Mouse (Mus musculus): ENCODE measurements around the gene Gm960. TPM values are rescaled to one million over a fixed set of nuclear protein-coding genes. Genes with fewer than 3 reads are reported as not detected.

The Gm960 gene
- polyA plus RNA-seq, 1 experiment from 2014 or later, result 3.8 TPM

DNA sequence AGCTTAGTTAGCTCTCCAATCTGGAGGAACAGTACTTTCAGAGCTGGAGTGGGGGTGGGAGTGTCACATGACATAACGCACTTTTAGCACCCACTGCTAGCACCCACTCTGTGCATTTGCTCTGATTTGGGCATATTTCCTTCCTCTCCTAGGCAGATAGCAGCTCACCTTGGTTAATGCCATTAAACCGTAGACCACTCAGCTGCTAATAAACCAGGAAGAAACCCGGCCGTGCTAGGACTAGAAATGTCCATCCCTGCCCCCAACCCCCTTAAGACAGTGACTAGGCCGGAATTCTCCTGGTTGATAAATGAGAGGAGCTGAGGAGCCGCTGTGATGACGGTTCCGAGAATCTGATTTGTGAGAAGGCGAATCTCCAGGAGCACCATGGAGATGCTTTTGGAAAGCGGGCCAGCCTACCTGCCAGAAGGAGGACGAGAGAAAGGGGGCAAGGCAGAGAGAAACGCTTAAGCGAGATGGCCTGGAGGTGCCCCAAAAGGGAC, 12.7 kb upstream of the Gm960 start, which contains the start of gene Sptbn2:
Sptbn2 (plus strand) TSS at position 70 of the 503 bp plus-strand sequence.
- peak within 1 kb of the TSS; percentile 83 for H3K4me3 ChIP-seq (replicated peaks)
- peak; percentile 53 for ATAC-seq
- H3K27ac ChIP-seq, result peak within 1 kb of the TSS; percentile 97
- peak within 1 kb of the TSS; percentile 72 for H3K4me2 ChIP-seq (replicated peaks)
- H3K9me3 ChIP-seq, result no peaks in the 10 kb centered on the region
- H3K9ac ChIP-seq (replicated peaks), result peak within 1 kb of the TSS; percentile 96
- no peaks in the 10 kb centered on the region for H3K36me3 ChIP-seq
- no peaks in the 10 kb centered on the region for H3K27me3 ChIP-seq
- H3K4me1 ChIP-seq (replicated peaks), result peaks cover 40% of the 10 kb centered on the region
- 8% methylated on average over 13 of the region's 13 CpGs for WGBS

DNA sequence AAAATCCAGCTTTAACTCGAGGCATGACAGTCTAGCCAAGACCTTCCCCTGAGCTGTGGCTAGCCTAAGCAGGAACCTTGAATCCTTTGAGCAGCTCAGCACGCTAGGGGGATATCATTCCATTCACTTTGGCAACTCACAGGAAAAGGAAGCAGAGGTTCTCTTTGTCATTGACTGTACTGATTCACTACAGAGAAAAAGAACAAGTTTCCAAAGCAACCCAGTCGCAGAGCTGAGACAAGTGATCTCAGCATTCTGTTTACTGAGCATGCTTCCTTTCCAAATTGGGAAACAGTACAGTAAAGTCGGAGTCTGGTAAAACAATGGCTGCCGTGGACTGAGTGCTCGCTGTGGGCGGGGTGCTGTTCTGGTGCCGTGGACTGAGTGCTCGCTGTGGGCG, 10.3 kb upstream of the Gm960 start:
- Histone ChIP-seq H3K27ac (no peak overlapping the region), H3K9me3 (no peaks in the 10 kb centered on the region), H3K4me3 (replicated peaks) (no peak overlapping the region), H3K36me3 (no peaks in the 10 kb centered on the region), H3K27me3 (no peaks in the 10 kb centered on the region), H3K9ac (replicated peaks) (no peak overlapping the region), H3K4me1 (replicated peaks) (peaks cover 26% of the 10 kb centered on the region), H3K4me2 (replicated peaks) (no peak overlapping the region)
- no peak for ATAC-seq
- 85% methylated on average over 10 of the region's 10 CpGs for WGBS

DNA sequence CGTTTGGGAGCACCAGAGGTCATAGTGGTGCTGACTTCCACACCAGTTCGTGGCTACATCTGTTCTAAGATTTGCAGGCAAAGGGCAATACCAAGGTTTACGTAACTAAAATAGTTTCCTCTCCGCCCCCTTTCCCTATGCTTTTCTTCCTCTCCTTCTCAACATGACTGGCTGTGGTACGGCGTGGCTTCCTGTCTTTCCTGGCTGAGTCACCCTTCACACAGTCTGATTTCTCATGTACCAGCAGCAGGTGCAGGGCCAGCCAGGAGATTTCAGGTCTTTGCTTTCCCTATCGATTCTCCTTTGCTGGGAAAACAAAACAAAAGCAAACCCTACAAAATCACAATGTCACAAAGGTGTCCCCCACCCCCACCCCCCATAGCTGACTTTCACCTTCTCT, 2.8 kb upstream of the Gm960 start:
- no peak overlapping the region for H3K4me3 ChIP-seq (replicated peaks)
- H3K4me1 ChIP-seq (replicated peaks), result peaks cover 10% of the 10 kb centered on the region
- ATAC-seq, result no peak
- 70% methylated on average over 7 of the region's 7 CpGs for WGBS
- H3K4me2 ChIP-seq (replicated peaks), result no peak overlapping the region
- H3K27me3 ChIP-seq, result peaks cover 41% of the 10 kb centered on the region
- no peaks in the 10 kb centered on the region for H3K36me3 ChIP-seq
- H3K9ac ChIP-seq (replicated peaks), result no peak overlapping the region
- H3K27ac ChIP-seq, result no peak overlapping the region
- H3K9me3 ChIP-seq, result no peaks in the 10 kb centered on the region

DNA sequence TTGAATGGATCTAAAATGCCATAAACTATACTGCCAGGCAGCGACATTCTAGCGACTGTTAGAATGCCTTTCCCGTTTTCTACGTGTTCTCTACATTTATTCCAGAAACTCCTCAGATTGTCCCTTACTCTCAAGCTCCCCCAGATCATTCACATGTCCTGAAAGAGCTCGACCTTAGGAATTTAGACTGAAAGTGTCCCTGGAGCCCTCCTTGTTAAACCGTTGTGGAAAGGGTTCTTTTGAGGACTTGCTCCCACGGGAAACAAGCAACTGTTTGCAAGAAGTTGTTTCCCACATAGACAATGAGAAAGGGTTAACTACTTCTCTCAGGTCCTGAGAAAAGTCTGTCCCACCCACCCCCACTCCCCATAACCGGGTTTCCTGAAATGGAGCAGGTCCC, 2.2 kb upstream of the Gm960 start:
- Histone ChIP-seq H3K4me3 (replicated peaks) (no peak overlapping the region), H3K9me3 (no peaks in the 10 kb centered on the region), H3K4me1 (replicated peaks) (peaks cover 10% of the 10 kb centered on the region), H3K9ac (replicated peaks) (no peak overlapping the region), H3K4me2 (replicated peaks) (no peak overlapping the region), H3K36me3 (no peaks in the 10 kb centered on the region), H3K27ac (no peak overlapping the region), H3K27me3 (peaks cover 41% of the 10 kb centered on the region)
- no peak for ATAC-seq
- 73% methylated on average over 8 of the region's 8 CpGs for WGBS

DNA sequence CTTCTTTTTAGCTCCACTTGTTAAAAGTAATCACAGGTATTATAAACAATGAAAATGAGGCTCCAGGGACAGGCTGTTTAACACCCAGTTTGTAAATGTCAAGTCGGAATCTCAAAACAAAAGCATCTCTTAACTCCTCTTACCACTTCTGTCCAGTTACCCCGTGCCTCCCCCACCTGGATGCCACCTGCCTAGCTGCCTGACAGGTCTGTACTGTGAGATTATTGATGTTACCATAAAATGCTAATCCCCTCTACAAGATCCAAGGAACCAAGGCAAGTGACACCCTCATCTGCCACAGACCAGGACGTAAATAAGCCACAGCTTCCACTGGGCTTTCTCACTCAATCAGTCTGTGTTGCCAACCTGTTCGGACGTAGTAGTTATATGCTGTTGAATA, 1.4 kb upstream of the Gm960 start:
- no peak overlapping the region for H3K4me2 ChIP-seq (replicated peaks)
- no peaks in the 10 kb centered on the region for H3K9me3 ChIP-seq
- H3K36me3 ChIP-seq, result no peaks in the 10 kb centered on the region
- WGBS, result 79% methylated on average over 5 of the region's 5 CpGs
- H3K4me3 ChIP-seq (replicated peaks), result no peak overlapping the region
- peaks cover 41% of the 10 kb centered on the region for H3K27me3 ChIP-seq
- no peak overlapping the region for H3K9ac ChIP-seq (replicated peaks)
- H3K27ac ChIP-seq, result no peak overlapping the region
- no peak for ATAC-seq
- H3K4me1 ChIP-seq (replicated peaks), result peaks cover 10% of the 10 kb centered on the region

DNA sequence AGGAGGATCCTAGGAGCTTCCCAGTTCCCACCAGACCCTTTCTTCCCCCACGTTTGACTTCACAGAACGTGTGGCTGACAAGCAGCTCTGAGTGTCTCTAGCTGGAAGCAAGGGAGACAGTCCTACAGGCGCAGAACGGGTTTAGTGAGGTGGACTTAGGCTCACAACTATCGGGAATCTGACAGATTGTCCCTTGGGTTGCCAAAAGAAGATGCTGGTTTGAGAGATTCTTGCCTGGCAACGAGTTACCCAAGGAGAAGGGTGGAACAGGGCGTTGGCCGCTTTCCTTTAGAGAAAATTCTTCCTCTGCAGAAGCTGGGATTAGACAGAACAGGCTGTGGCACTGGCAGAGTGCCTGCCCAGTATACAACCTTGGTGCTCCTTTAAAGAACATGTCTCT, 388 bp upstream of the Gm960 start:
- H3K4me3 ChIP-seq (replicated peaks), result peak overlapping the region; percentile 63
- H3K36me3 ChIP-seq, result no peaks in the 10 kb centered on the region
- H3K9ac ChIP-seq (replicated peaks), result peak overlapping the region; percentile 77
- peak overlapping the region; percentile 71 for H3K4me2 ChIP-seq (replicated peaks)
- H3K27ac ChIP-seq, result peak overlapping the region; percentile 74; the same call in 1 of the 2 replicates
- no peak for ATAC-seq
- WGBS, result 39% methylated on average over 8 of the region's 8 CpGs
- peaks cover 10% of the 10 kb centered on the region for H3K4me1 ChIP-seq (replicated peaks)
- H3K27me3 ChIP-seq, result peaks cover 46% of the 10 kb centered on the region
- no peaks in the 10 kb centered on the region for H3K9me3 ChIP-seq

DNA sequence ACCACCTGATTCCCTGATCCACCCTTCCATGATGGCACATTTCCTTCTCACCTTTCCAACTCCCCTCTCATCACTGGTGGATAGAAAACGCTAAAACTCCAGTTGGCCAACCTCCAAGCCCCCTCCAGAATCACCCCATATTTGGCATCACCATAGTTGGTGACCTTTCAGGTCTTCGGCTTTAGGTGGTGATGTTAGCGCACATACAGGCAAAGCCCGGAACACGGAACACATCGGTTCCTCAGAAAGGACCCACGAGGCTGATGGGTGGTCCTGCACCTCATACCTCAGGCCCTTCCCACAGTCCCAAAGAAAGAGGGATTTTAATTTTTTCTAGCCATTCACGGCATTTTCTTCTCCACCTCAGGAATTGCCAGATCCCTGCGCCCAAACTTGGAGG, 747 bp downstream of the Gm960 start:
- peak overlapping the region; percentile 77 for H3K9ac ChIP-seq (replicated peaks)
- peaks cover 10% of the 10 kb centered on the region for H3K4me1 ChIP-seq (replicated peaks)
- ATAC-seq, result peak; percentile 63; the same call in 1 of the 2 replicates
- H3K36me3 ChIP-seq, result no peaks in the 10 kb centered on the region
- peak overlapping the region; percentile 74; the same call in 1 of the 2 replicates for H3K27ac ChIP-seq
- 77% methylated on average over 9 of the region's 9 CpGs for WGBS
- peak overlapping the region; percentile 71 for H3K4me2 ChIP-seq (replicated peaks)
- no peaks in the 10 kb centered on the region for H3K9me3 ChIP-seq
- H3K27me3 ChIP-seq, result peaks cover 46% of the 10 kb centered on the region
- peak overlapping the region; percentile 63 for H3K4me3 ChIP-seq (replicated peaks)

DNA sequence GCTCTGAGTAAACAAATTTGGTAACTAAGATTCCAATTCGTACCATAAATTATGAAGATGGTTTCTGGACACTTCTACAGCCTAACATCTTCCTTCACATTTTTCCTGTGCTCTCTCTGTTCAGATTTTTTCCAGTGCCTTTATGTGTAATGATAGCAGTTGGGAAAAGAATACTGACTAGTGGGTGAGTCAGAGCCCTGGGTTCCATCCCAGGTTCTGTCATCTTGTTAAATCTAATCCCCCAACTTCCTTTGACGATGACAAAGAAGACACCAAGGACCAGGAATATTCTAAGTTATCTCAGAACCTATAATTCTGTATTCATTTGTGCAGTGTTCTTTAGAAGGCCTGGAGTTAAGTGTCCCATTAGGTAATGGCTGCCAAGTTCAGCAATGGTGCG, 1.3 kb downstream of the Gm960 start:
- Histone ChIP-seq H3K4me3 (replicated peaks) (no peak overlapping the region), H3K27ac (no peak overlapping the region), H3K4me1 (replicated peaks) (peaks cover 10% of the 10 kb centered on the region), H3K36me3 (no peaks in the 10 kb centered on the region), H3K4me2 (replicated peaks) (no peak overlapping the region), H3K9ac (replicated peaks) (no peak overlapping the region), H3K9me3 (no peaks in the 10 kb centered on the region), H3K27me3 (peaks cover 46% of the 10 kb centered on the region)
- WGBS, result 90% methylated on average over 3 of the region's 3 CpGs
- ATAC-seq, result no peak

DNA sequence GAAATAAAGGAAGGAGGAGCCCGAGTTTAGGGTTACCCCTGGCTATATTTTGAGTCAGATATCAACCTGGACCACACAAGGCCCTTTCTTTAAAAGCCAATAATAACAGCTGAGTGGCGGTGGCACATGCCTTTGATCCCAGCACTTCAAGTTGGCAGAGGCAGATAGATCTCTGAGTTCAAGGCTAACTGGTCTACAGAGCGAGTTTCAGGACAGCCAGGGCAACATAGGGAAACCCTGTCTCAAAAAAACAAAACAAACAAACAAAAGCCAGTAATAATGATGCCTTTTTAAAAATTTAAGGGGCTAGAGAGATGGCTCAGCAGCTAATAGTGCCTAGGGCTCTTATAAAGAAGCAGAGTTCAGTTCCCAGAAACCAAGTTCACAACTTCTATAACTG, 4.1 kb downstream of the Gm960 start:
- no peak overlapping the region for H3K4me2 ChIP-seq (replicated peaks)
- no peaks in the 10 kb centered on the region for H3K9me3 ChIP-seq
- H3K4me3 ChIP-seq (replicated peaks), result no peak overlapping the region
- 70% methylated on average over 3 of the region's 3 CpGs for WGBS
- no peak overlapping the region for H3K9ac ChIP-seq (replicated peaks)
- H3K27ac ChIP-seq, result no peak overlapping the region
- H3K27me3 ChIP-seq, result peaks cover 22% of the 10 kb centered on the region
- no peaks in the 10 kb centered on the region for H3K36me3 ChIP-seq
- ATAC-seq, result no peak
- H3K4me1 ChIP-seq (replicated peaks), result peaks cover 10% of the 10 kb centered on the region

DNA sequence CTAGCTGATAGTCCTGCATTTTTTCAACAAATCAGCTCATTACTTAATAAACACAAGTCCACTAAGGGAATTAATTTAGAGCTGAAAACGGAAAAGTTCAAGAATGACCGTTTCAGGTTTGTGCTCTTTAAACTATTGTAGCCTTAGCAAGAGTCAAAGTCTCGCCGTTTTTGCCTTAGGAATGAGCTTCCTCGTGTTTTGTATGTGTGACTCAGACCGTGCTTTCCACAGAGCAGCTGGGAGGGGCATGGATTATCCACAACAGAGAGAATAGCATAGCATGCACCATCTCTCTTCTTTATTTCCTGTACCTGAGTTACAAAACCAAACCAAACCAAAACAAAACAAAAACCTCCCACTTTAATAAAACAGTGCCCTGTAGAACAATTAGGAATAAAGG, 26.1 kb downstream of the Gm960 start:
- Histone ChIP-seq H3K4me3 (replicated peaks) (no peak overlapping the region), H3K27me3 (no peaks in the 10 kb centered on the region), H3K9ac (replicated peaks) (no peak overlapping the region), H3K4me2 (replicated peaks) (no peak overlapping the region), H3K36me3 (no peaks in the 10 kb centered on the region), H3K4me1 (replicated peaks) (no peaks in the 10 kb centered on the region), H3K27ac (no peak overlapping the region), H3K9me3 (no peaks in the 10 kb centered on the region)
- no peak for ATAC-seq
- 37% methylated on average over 6 of the region's 6 CpGs for WGBS

DNA sequence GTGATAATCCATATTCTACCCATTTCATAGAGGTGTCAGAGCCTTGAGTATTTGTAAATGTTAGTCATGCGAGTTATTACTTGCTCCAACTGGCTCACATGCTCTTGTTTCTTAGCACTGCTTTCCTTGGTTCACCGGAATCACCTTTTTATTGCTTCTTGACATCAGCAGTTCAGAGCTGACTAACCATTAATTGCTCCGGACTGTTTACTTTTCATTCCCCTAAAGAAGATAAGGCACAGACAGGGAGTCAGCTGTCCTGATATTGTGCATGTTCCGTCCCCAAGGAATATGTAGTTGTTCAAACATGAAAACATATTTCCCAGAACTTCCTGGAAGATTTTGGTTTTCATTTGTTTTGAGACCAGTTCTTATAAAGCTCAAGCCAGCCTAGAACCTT, 27.7 kb downstream of the Gm960 start:
- 92% methylated on average over 4 of the region's 4 CpGs for WGBS
- Histone ChIP-seq H3K4me2 (replicated peaks) (no peak overlapping the region), H3K9me3 (no peaks in the 10 kb centered on the region), H3K36me3 (no peaks in the 10 kb centered on the region), H3K27ac (no peak overlapping the region), H3K4me3 (replicated peaks) (no peak overlapping the region), H3K9ac (replicated peaks) (no peak overlapping the region), H3K4me1 (replicated peaks) (no peaks in the 10 kb centered on the region), H3K27me3 (no peaks in the 10 kb centered on the region)
- ATAC-seq, result no peak

DNA sequence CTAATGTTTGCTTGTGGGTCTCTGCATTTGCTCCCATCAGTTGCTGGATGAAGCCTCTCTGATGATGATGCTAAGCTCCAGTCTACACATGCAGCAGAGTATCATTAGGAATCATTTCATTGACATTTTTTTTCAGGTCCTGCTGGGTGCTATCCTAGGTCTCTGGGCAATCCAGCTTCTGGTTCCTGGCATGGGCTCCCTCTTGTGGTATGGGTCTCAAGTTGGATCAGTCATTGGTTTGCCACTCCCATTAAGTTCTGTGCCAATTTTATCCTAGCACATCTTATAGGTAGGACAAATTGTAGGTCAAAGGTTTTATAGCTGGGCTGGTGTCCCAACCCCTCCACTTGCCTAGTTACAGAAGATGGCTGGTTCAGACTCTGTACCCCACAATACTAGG, 31.7 kb downstream of the Gm960 start:
- Histone ChIP-seq H3K27ac (no peak overlapping the region), H3K4me2 (replicated peaks) (no peak overlapping the region), H3K27me3 (no peaks in the 10 kb centered on the region), H3K4me1 (replicated peaks) (no peaks in the 10 kb centered on the region), H3K9me3 (no peaks in the 10 kb centered on the region), H3K36me3 (no peaks in the 10 kb centered on the region), H3K9ac (replicated peaks) (no peak overlapping the region), H3K4me3 (replicated peaks) (no peak overlapping the region)
- ATAC-seq, result no peak

DNA sequence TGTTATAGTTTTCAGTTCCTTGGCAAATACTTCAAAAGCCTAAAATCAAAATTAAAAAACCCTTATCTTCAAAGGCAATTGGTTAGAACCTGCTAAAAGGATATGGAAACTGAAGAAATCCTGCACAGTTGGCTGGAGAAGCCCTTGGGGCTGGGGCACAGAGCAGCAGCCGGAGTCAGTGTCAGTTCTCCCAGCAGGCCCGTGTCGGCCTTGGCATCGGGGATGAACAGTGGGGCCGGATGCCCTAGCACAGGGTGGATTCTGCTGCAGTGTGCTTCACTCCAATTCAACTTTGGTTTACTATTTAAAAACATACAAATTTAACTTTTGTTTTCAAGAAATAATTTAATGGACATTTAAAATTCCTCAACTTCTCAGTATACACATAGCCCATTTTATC, 40.3 kb downstream of the Gm960 start:
- 86% methylated on average over 5 of the region's 5 CpGs for WGBS
- Histone ChIP-seq H3K4me2 (replicated peaks) (no peak overlapping the region), H3K27me3 (0 out of 2 replicates have a peak, but pooled peaks cover 2% of the 10 kb centered on the region), H3K36me3 (no peaks in the 10 kb centered on the region), H3K4me3 (replicated peaks) (no peak overlapping the region), H3K9ac (replicated peaks) (no peak overlapping the region), H3K4me1 (replicated peaks) (no peaks in the 10 kb centered on the region), H3K9me3 (no peaks in the 10 kb centered on the region), H3K27ac (no peak overlapping the region)
- ATAC-seq, result no peak
